ENCODE assay signal across 9 mouse cellular contexts in genomic region chr17:75617280-75617679, GRCm38 (mm10).
A peak's percentile ranks its signal among the peaks of the same experiment; 100 is the strongest.
DNase-seq lines count a peak whose midpoint lies in the region; ATAC-seq lines count a peak whose summit lies in the region.
"Had no signal": no experiment of that assay in that cellular context is flagged by ENCODE, and none has a peak within 500 bp of the region (broad histone marks: within the 10 kb centered on the region; RNA-seq: fewer than 3 reads in every experiment).

No protein-coding gene starts in this region.

- WGBS in neural tube, embryonic 15.5 days = 20% methylated on average over 6 of the region's 6 CpGs

- H3K27me3 ChIP-seq in neural tube, embryonic 15.5 days (replicated peaks) = no peaks in the 10 kb centered on the region

- ATAC-seq in neural tube, embryonic 15.5 days (ENCODE audit: low FRiP score) = peak; percentile 63; the same call in 1 of the 2 replicates

- no peaks in the 10 kb centered on the region for H3K36me3 ChIP-seq in neural tube, embryonic 15.5 days

- H3K9me3 ChIP-seq in neural tube, embryonic 15.5 days (replicated peaks) = no peaks in the 10 kb centered on the region

- H3K4me1 ChIP-seq in neural tube, embryonic 15.5 days = no peaks in the 10 kb centered on the region

- DNase-seq in cerebellum, adult 9-10 months = peak; percentile 4
- DNase-seq in cerebellum, adult 11 months = no peak
- peak; percentile 72 for DNase-seq in 3T3-L1 (ENCODE audit: low read depth, low spot score)
- peak; percentile 3 for DNase-seq in c-Kit-positive CD71-positive TER-119-negative erythroid progenitor cells, embryonic 14.5 days (ENCODE audit: low read depth)
- peak; percentile 6 to 44 for DNase-seq in frontal cortex, postnatal 36 days (ENCODE audit: low spot score in 2 of 2)
- DNase-seq in left cerebral cortex, adult 18-20 months (ENCODE audit: low spot score in 2 of 2) = peak; percentile 2 to 5
- no peak for DNase-seq in thymus, postnatal 10 days (ENCODE audit: low spot score in 2 of 2)

- no peak overlapping the region for H3K27ac ChIP-seq in neural tube, embryonic 15.5 days (replicated peaks)
- H3K27ac ChIP-seq: macrophage had no signal

- no peak overlapping the region for H3K4me3 ChIP-seq in neural tube, embryonic 15.5 days (replicated peaks)

- H3K4me2 ChIP-seq in neural tube, embryonic 15.5 days = peak overlapping the region; percentile 9; the same call in 1 of the 2 replicates

- no peak overlapping the region for H3K9ac ChIP-seq in neural tube, embryonic 15.5 days (replicated peaks)

Comparison
In these comparisons a context has a peak if more than half of its experiments do, and no peak if none do; other contexts are left out.
1. DNase-seq: peak in cerebellum, adult 9-10 months (single experiment), 3T3-L1 (single experiment), c-Kit-positive CD71-positive TER-119-negative erythroid progenitor cells, embryonic 14.5 days (single experiment), frontal cortex, postnatal 36 days (2 of 2) and left cerebral cortex, adult 18-20 months (2 of 2); none in cerebellum, adult 11 months (single experiment) and thymus, postnatal 10 days (0 of 2).